ENCODE assay signal across 24 mouse cellular contexts in the genomic region with DNA sequence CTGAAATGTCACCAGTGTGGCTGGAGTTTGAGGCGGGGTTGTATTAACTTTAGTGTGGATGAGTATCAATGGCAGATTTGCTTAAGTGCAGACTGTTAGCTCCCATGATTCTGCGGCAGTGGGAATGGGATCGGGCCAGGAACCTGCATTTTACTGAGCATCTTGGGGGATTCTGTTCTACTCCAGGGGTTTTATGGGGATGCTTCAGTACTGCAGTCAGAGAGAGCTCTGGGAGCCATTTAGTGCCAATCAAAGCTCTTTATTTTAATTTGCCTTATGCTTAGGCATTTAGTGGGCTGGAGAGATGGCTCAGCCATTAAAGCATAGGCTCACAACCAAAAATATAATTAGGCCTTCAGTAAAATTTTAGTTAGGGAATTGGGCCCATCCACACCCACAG.
"Had no signal": no experiment of that assay in that cellular context is flagged by ENCODE, and none has a peak within 500 bp of the region (broad histone marks: within the 10 kb centered on the region; RNA-seq: fewer than 3 reads in every experiment).

No protein-coding gene starts in this region.

- H3K9ac ChIP-seq: heart, embryonic 12.5 days; hindbrain, embryonic 13.5 days; hindbrain, embryonic 15.5 days; intestine, embryonic 15.5 days; limb, embryonic 13.5 days; limb, embryonic 15.5 days; liver, embryonic 12.5 days; liver, embryonic 14.5 days had no signal

- H3K9me3 ChIP-seq: heart, embryonic 10.5 days; heart, embryonic 12.5 days; hindbrain, embryonic 13.5 days; hindbrain, embryonic 15.5 days; intestine, embryonic 15.5 days; limb, embryonic 15.5 days; liver, embryonic 12.5 days had no signal

- H3K4me1 ChIP-seq: hindbrain, embryonic 13.5 days; hindbrain, embryonic 15.5 days; limb, embryonic 13.5 days; limb, embryonic 15.5 days; liver, embryonic 12.5 days had no signal

- H3K27ac ChIP-seq: gastrocnemius, adult 2 months; heart, embryonic 10.5 days; hindbrain, embryonic 13.5 days; hindbrain, embryonic 15.5 days; intestine, embryonic 15.5 days; kidney, postnatal 0 days; layer of hippocampus, adult 2 months; limb, embryonic 13.5 days; limb, embryonic 15.5 days; liver, embryonic 12.5 days; liver, embryonic 14.5 days had no signal

- H3K4me3 ChIP-seq: gastrocnemius, adult 2 months; heart, embryonic 10.5 days; heart, embryonic 12.5 days; hindbrain, embryonic 13.5 days; hindbrain, embryonic 15.5 days; intestine, embryonic 15.5 days; layer of hippocampus, adult 2 months; limb, embryonic 13.5 days; limb, embryonic 15.5 days; liver, embryonic 12.5 days had no signal

- ATAC-seq: forebrain, embryonic 16.5 days; inflammation-experienced regulatory T-cells, adult 6 months; intestine, embryonic 15.5 days; intestine, postnatal 0 days; liver, embryonic 12.5 days had no signal

- DNase-seq: gastrocnemius, adult 2 months; gastrocnemius, postnatal 10 days; gastrocnemius, postnatal 25 days; heart, adult 18-20 months; heart, postnatal 10 days; kidney, adult 18-20 months; kidney, adult 8-10 months; kidney, postnatal 14 days; kidney, postnatal 36 days; layer of hippocampus, postnatal 36 days had no signal

- H3K4me2 ChIP-seq: heart, embryonic 12.5 days; hindbrain, embryonic 13.5 days; hindbrain, embryonic 15.5 days; intestine, embryonic 15.5 days; limb, embryonic 13.5 days; limb, embryonic 15.5 days; liver, embryonic 12.5 days had no signal

- H3K27me3 ChIP-seq: heart, embryonic 12.5 days; hindbrain, embryonic 13.5 days; hindbrain, embryonic 15.5 days; intestine, embryonic 15.5 days; limb, embryonic 13.5 days; limb, embryonic 15.5 days; liver, embryonic 12.5 days had no signal

- H3K36me3 ChIP-seq: heart, embryonic 10.5 days; heart, embryonic 12.5 days; hindbrain, embryonic 13.5 days; hindbrain, embryonic 15.5 days; intestine, embryonic 15.5 days; limb, embryonic 13.5 days; limb, embryonic 15.5 days; liver, embryonic 12.5 days had no signal
